Mouse (Mus musculus) brain, embryonic 14.5 days (tissue): ENCODE measurements around the gene Mis12. TPM values are rescaled to one million over a fixed set of nuclear protein-coding genes. Genes with fewer than 3 reads are reported as not detected.

Experiments
- DNase-seq: peaks from one replicate; pipeline ENCODE4 v3.0.0-alpha.2; 2011; ENCODE audit warnings: low read depth
- CTCF ChIP-seq: fragments of 200-500 bp; IDR thresholded peaks from 2 replicates; pipeline ENCODE4 v1.5.1; 2012; ENCODE audit warnings: inconsistent platforms, mild to moderate bottlenecking, moderate library complexity, borderline replicate concordance; ENCODE audit not compliant: insufficient read depth, insufficient read length; ENCODE audit errors: extremely low read depth
- POLR2A ChIP-seq: fragments of 200-500 bp; IDR thresholded peaks from 2 replicates; pipeline ENCODE4 v1.6.1; 2012; ENCODE audit warnings: mild to moderate bottlenecking, inconsistent platforms, borderline replicate concordance; ENCODE audit not compliant: poor library complexity, insufficient read depth, insufficient read length, severe bottlenecking; ENCODE audit errors: extremely low read depth
- polyA plus RNA-seq: library from polyadenylated mRNA; depleted of rRNA; stranded (reverse); fragments of >200 nt; gene quantifications from 2 replicates; pipeline ENCODE4 v1.2.3, GENCODE M21; 2012; rRNA removed

The Mis12 gene
- polyA plus RNA-seq, 1 experiment = 20.9 TPM

DNA sequence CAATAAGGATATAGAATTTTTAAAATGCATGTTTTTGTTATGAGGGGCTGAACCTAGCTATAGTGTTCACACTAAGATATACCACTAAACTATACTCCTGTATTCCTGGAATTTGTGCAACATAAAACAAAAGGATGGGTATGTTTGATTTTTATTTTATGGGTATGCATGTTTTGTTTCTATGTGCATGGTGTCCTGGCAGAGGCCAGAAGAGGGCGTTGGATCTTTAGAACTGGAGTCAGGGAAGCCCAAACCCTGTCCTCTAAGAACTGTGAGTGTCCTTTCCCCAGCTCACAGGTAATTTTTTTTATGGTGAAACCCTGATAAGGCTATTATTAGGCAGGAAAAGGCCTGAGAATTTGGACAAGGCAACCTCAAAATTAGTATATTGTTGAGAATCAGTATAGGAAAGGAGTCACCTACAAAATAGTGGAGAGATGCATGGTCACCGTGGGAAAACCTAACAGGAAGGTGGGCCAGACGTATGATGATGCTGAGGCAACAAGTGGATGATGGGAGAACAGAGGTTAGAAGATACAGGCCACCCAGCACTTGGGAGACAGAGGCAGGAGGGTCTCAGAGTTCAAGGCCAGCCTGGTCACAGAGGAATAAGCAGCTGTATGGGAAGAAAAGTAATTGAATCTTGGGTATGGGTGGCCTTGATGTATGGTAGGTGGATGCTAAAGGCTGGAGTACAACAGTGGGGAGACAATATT lies 10.2 kb downstream of the Mis12 start:
- no peak for DNase-seq
- TF ChIP-seq POLR2A (no peak), CTCF (0 out of 2 replicates have a peak, but pooled peaks have one; percentile 16)

DNA sequence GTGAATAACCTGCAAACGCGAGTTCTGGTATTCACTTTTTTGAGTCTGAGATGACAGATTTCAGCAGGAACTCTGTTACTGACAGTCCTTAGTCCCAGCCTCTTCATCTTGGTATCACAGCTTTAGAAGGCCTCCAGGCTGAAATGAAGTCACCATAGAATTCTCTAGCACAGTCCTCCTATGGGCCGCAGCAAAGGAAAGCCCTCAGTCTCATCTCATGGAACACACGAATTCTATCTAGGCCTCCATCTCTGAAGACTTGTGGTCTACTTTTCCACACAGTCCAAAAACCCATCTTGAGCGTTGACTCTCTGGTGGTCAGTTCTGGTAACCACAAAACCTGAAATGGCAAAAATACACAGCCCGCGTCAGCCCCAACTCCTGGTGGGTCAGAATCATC lies 12.7 kb downstream of the Mis12 start:
- TF ChIP-seq CTCF = no peak
- no peak for TF ChIP-seq POLR2A
- DNase-seq = no peak

DNA sequence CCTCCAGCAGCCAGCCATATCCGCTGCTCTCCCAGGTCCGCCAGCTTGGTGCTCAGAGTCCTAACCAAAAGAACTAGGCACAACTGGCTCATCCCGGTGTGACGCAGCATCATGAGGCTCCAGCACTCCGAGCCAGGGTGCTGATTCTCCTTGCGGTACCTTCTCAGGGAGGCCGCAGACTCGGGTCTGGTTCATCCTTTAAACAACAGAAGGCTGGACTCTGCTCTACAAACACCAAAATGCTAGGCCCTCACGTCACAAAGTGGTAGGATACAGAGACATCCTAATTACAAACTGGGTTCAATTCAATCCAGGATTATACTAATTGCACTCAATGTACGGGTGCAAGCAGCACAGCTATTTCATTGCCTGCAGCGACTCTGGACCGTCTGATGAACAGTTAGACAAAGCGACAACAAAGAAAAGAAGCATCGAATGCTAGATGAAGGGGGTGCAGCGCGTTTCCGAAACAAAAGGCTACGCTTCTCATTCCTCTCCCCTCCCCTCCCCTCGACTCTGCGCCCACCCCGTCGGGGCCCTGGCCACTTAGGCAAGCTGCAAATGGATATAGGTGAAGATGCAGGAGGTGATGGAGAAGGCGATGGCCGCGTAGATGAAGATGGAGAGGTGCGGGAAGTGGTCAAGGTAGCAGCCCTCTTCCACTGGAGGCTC lies 13.2 kb downstream of the Mis12 start:
- TF ChIP-seq POLR2A (no peak; the same call in 1 of the 2 replicates), CTCF (no peak)
- DNase-seq = peak; percentile 80

DNA sequence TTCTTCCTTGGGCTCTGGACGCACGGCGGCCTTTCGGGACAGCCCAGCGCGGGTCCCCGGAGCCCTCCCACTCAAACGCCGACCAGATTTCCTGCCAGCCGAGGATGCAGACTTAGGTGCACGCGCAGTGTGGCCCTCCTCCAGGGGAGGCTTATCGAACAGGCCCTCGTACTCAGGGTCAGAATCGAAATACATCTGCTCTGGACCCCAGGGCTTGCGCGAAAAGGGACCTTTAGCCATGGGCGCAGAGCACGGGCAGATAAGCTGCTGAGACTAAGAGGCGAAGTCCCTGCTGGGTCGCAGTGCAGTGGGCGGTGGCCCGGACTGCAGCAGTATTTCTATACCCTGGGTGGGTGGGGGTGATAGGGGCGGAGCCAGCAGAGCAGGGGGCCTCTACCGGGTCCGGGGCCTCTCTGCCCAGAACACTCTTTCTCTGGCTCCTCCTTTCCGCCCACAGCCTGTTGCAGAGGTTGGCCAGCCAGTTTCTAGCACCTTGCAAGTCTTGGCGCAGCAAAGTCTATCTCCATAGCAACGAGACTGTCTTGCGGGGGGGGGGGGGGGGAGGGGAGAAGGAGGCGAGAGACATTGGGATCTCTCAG lies 13.9 kb downstream of the Mis12 start, which contains the start of gene 6330403K07Rik:
TSS of gene 6330403K07Rik (minus strand) at position 351 of the 599 bp plus-strand sequence.
- DNase-seq = peak; percentile 98
- TF ChIP-seq POLR2A = peak; percentile 78; the same call in 1 of the 2 replicates
- TF ChIP-seq CTCF = no peak

DNA sequence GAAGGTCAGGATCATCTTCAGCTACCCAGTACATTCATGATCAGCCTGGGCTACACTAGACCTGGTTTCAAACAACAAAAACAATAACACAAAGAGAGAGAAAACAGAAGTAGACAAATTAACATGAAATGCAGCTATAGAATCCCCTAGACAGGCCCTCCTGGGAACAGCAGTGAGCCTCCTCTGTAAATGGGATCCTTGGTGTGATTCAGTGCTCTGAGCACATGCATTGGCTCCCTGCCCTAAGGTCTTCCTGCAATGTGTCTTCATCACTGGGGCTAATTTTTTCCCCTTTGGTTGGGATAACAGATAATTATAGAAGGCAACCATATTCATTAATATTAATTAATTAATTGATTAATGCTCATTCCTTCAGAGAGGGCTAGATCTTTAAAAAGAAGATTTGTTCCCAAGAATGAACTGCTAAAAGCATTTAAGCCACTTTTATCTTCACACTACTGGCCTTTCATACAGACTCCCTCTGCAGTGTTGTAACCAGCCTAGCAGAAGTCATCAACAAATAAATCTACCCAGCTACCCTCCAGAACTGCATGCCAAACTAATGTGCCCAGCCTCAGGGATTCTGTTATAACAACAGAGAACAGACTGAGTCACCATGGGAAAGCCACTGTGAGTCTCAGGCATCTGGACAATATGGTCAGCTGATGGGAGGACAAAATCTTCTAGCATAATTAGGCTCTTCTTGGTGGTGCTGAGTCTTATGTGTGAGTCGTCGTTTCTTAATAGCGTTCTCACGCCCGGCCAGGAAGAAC lies 20.3 kb downstream of the Mis12 start:
- TF ChIP-seq POLR2A = no peak
- no peak for TF ChIP-seq CTCF
- DNase-seq = no peak

DNA sequence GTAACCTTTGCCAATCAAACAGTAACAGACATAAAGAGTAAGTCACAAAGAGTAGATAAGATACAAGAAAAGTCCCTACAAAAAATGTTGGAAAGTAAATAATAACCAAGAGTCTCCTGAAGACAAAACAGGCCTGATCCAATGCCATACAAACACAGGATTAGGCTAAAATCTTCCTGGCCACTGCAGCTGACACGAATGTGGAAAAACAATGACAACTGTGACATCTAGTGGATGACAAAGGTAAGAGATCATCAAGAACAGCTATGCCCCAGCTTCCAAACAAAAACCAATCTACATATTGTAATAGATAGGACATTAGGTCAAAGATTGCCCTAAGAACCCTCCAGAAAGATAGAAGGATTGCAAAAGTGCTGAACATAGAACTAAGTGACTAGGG lies 33.1 kb downstream of the Mis12 start:
- TF ChIP-seq CTCF (peak; percentile 57; the same call in 1 of the 2 replicates), POLR2A (no peak)
- DNase-seq = peak; percentile 86

DNA sequence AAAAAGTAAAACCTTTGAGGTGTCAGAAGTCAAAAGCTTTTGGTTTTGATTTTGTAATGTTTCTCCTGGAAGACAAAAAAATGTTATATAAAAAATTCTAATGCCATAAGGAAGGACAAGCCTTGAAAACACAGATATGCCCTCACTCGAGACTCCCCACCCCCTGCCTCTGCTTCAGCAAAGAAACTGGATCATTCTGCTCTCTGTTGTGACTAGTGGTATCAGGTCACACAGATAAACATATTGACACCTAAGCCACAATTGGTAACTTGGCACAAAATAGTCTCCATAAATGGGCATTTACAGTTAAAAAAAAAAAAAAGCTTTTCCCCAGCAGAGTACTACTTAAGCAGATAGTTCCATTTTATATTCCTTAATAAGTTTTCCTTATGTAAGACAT lies 56.9 kb downstream of the Mis12 start:
- TF ChIP-seq POLR2A = no peak
- no peak for DNase-seq

Other genes starting within 250 kb of the Mis12 start
- not detected in 2 replicates for gene Scimp, start 207.0 kb upstream of the Mis12 start, polyA plus RNA-seq
- 20.3 and 33.9 TPM in 2 replicates for gene Rabep1, start 174.8 kb upstream of the Mis12 start, polyA plus RNA-seq
- gene Nup88, start 49.6 kb upstream of the Mis12 start, polyA plus RNA-seq = 95.9 and 119 TPM in 2 replicates
- 48.1 and 69.5 TPM in 2 replicates for gene Rpain, start 49.4 kb upstream of the Mis12 start, polyA plus RNA-seq
- 116 and 141 TPM in 2 replicates for gene C1qbp, start 36.6 kb upstream of the Mis12 start, polyA plus RNA-seq
- gene Dhx33, start 15.2 kb upstream of the Mis12 start, polyA plus RNA-seq = 27.9 and 28.1 TPM in 2 replicates
- 27.2 and 31.4 TPM in 2 replicates for gene Derl2, start 230 bp downstream of the Mis12 start, polyA plus RNA-seq
- 490 and 561 TPM in 2 replicates for gene 6330403K07Rik, start 13.9 kb downstream of the Mis12 start, polyA plus RNA-seq
- gene Nlrp1a, start 125.1 kb downstream of the Mis12 start, polyA plus RNA-seq = not detected in 2 replicates
- 0.06 and 0.14 TPM in 2 replicates for gene Nlrp1b, start 211.1 kb downstream of the Mis12 start, polyA plus RNA-seq